Mouse (Mus musculus) G1E (cell line): ENCODE measurements around the gene Nodal.

Source experiments
- CTCF ChIP-seq: IDR thresholded peaks from 2 replicates; pipeline ENCODE4 v1.5.1; 2012; ENCODE audit warnings: low read depth, low read length, inconsistent platforms, mixed read lengths
- GATA1 ChIP-seq: IDR thresholded peaks from 2 replicates; pipeline ENCODE4 v1.6.1; 2012; ENCODE audit warnings: borderline replicate concordance, low read length, inconsistent platforms, mixed read lengths
- GATA2 ChIP-seq: IDR thresholded peaks from 2 replicates; pipeline ENCODE4 v1.6.1; 2012; ENCODE audit warnings: low read depth, low read length, inconsistent platforms, borderline replicate concordance
- POLR2AphosphoS5 ChIP-seq: IDR thresholded peaks from 2 replicates; pipeline ENCODE4 v1.6.1; 2012; ENCODE audit warnings: low read depth, low read length, inconsistent platforms; ENCODE audit not compliant: insufficient replicate concordance

DNA sequence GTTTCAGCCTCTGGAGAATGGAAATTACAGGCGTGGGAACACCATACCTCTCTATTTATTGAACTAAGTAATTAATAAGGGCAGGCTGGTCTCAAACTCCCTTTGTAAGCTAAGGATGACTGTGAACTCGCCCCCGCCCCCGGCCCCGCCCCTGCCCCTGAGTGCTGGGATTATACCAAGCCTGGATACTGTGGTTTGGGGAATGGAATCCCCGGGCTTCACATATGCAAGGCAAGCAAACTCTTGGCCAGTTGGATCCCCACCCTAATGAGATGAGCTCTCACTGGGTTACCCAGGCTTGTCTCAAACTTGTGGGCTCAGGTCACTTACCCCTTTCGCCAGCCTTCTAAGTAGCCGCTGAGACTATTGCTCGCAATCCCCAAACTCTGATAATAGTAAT is 7.6 kb upstream of the Nodal start:
- TF ChIP-seq CTCF (no peak), GATA2 (no peak), POLR2AphosphoS5 (no peak), GATA1 (no peak)
